24 mouse cellular contexts compared by ENCODE assay signal in genomic region chr11:46644824-46645223, GRCm38 (mm10). TPM values are rescaled to one million over a fixed set of nuclear protein-coding genes. Genes with fewer than 3 reads are reported as not detected.
A peak's percentile ranks its signal among the peaks of the same experiment; 100 is the strongest.
DNase-seq lines count a peak whose midpoint lies in the region; ATAC-seq lines count a peak whose summit lies in the region.
"Had no signal": no experiment of that assay in that cellular context is flagged by ENCODE, and none has a peak within 500 bp of the region (broad histone marks: within the 10 kb centered on the region; RNA-seq: fewer than 3 reads in every experiment).

No protein-coding gene starts in this region.

- H3K4me1 ChIP-seq in forebrain, embryonic 16.5 days (replicated peaks; ENCODE audit: control insufficient read depth, insufficient read depth, low read length) = no peaks in the 10 kb centered on the region
- no peaks in the 10 kb centered on the region for H3K4me1 ChIP-seq in forebrain, embryonic 11.5 days (replicated peaks; ENCODE audit: control insufficient read depth, insufficient read depth, low read length)
- H3K4me1 ChIP-seq in hindbrain, embryonic 15.5 days (replicated peaks) = no peaks in the 10 kb centered on the region
- H3K4me1 ChIP-seq in hindbrain, embryonic 14.5 days (replicated peaks; ENCODE audit: control insufficient read depth, insufficient read depth, low read length) = no peaks in the 10 kb centered on the region
- no peaks in the 10 kb centered on the region for H3K4me1 ChIP-seq in midbrain, embryonic 16.5 days (ENCODE audit: control insufficient read depth, insufficient read depth, low read length)
- H3K4me1 ChIP-seq in midbrain, embryonic 11.5 days (ENCODE audit: control insufficient read depth, insufficient read depth, low read length) = no peaks in the 10 kb centered on the region
- H3K4me1 ChIP-seq: embryonic facial prominence, embryonic 13.5 days; heart, embryonic 13.5 days; hindbrain, embryonic 12.5 days had no signal

- H3K27ac ChIP-seq in forebrain, embryonic 16.5 days (ENCODE audit: low read length) = no peak overlapping the region
- H3K27ac ChIP-seq in forebrain, embryonic 11.5 days (ENCODE audit: low read depth, low read length) = no peak overlapping the region
- no peak overlapping the region for H3K27ac ChIP-seq in hindbrain, embryonic 15.5 days (replicated peaks)
- no peak overlapping the region for H3K27ac ChIP-seq in hindbrain, embryonic 14.5 days
- H3K27ac ChIP-seq in midbrain, embryonic 16.5 days (ENCODE audit: low read length) = no peak overlapping the region
- H3K27ac ChIP-seq in midbrain, embryonic 11.5 days (ENCODE audit: low read depth, low read length) = no peak overlapping the region
- H3K27ac ChIP-seq: embryonic facial prominence, embryonic 13.5 days; heart, embryonic 13.5 days; hindbrain, embryonic 12.5 days had no signal

- no peak overlapping the region for H3K9ac ChIP-seq in forebrain, embryonic 16.5 days (replicated peaks; ENCODE audit: low read depth, low read length)
- no peak overlapping the region for H3K9ac ChIP-seq in forebrain, embryonic 11.5 days (ENCODE audit: low read length)
- H3K9ac ChIP-seq in hindbrain, embryonic 15.5 days = no peak overlapping the region
- H3K9ac ChIP-seq in hindbrain, embryonic 14.5 days = no peak overlapping the region
- no peak overlapping the region for H3K9ac ChIP-seq in midbrain, embryonic 16.5 days (ENCODE audit: low read depth, low read length)
- no peak overlapping the region for H3K9ac ChIP-seq in midbrain, embryonic 11.5 days (ENCODE audit: low read length)
- H3K9ac ChIP-seq: embryonic facial prominence, embryonic 13.5 days; heart, embryonic 13.5 days; hindbrain, embryonic 12.5 days had no signal

- H3K4me3 ChIP-seq in forebrain, embryonic 16.5 days (replicated peaks; ENCODE audit: low read length) = no peak overlapping the region
- H3K4me3 ChIP-seq in forebrain, embryonic 11.5 days (ENCODE audit: low read depth, low read length) = no peak overlapping the region
- no peak overlapping the region for H3K4me3 ChIP-seq in hindbrain, embryonic 15.5 days
- no peak overlapping the region for H3K4me3 ChIP-seq in hindbrain, embryonic 14.5 days (replicated peaks; ENCODE audit: low read length)
- H3K4me3 ChIP-seq in midbrain, embryonic 16.5 days (ENCODE audit: low read depth, low read length) = no peak overlapping the region
- no peak overlapping the region for H3K4me3 ChIP-seq in midbrain, embryonic 11.5 days (ENCODE audit: low read depth, low read length)
- H3K4me3 ChIP-seq: embryonic facial prominence, embryonic 13.5 days; heart, embryonic 13.5 days; hindbrain, embryonic 12.5 days had no signal

- no peaks in the 10 kb centered on the region for H3K27me3 ChIP-seq in forebrain, embryonic 16.5 days (replicated peaks; ENCODE audit: control insufficient read depth, insufficient read depth, low read length)
- H3K27me3 ChIP-seq in forebrain, embryonic 11.5 days (ENCODE audit: control insufficient read depth, insufficient read depth, low read length) = no peaks in the 10 kb centered on the region
- no peaks in the 10 kb centered on the region for H3K27me3 ChIP-seq in hindbrain, embryonic 15.5 days
- no peaks in the 10 kb centered on the region for H3K27me3 ChIP-seq in hindbrain, embryonic 14.5 days (ENCODE audit: control insufficient read depth, insufficient read depth, low read length)
- no peaks in the 10 kb centered on the region for H3K27me3 ChIP-seq in midbrain, embryonic 16.5 days (ENCODE audit: control insufficient read depth, insufficient read depth, low read depth, low read length)
- no peaks in the 10 kb centered on the region for H3K27me3 ChIP-seq in midbrain, embryonic 11.5 days (ENCODE audit: control insufficient read depth, insufficient read depth, low read length)
- H3K27me3 ChIP-seq: embryonic facial prominence, embryonic 13.5 days; heart, embryonic 13.5 days; hindbrain, embryonic 12.5 days had no signal

- DNase-seq in forebrain, embryonic 11.5 days (ENCODE audit: low spot score) = no peak
- no peak for DNase-seq in hindbrain, embryonic 14.5 days (ENCODE audit: low spot score)
- no peak for DNase-seq in midbrain, embryonic 11.5 days (ENCODE audit: low spot score, missing footprints)
- no peak for DNase-seq in frontal cortex, postnatal 36 days (ENCODE audit: low spot score in 2 of 2)
- DNase-seq: adrenal gland, adult 8-10 months; adrenal gland, postnatal 36 days; cerebellum, adult 11 months; cerebellum, adult 8-10 months; cerebellum, postnatal 14 days; embryo, embryonic 11 days; gastrocnemius, postnatal 14 days; heart, postnatal 36 days; kidney, adult 11 months; kidney, adult 9 months had no signal

- WGBS in forebrain, embryonic 16.5 days = 79% methylated on average over 1 of the region's 1 CpGs
- 93% methylated on average over 1 of the region's 1 CpGs for WGBS in forebrain, embryonic 11.5 days
- WGBS in hindbrain, embryonic 15.5 days = 75% methylated on average over 1 of the region's 1 CpGs
- 97% methylated on average over 1 of the region's 1 CpGs for WGBS in hindbrain, embryonic 14.5 days
- WGBS in midbrain, embryonic 16.5 days = 58% methylated on average over 1 of the region's 1 CpGs
- WGBS in midbrain, embryonic 11.5 days = 91% methylated on average over 1 of the region's 1 CpGs

- ATAC-seq in forebrain, embryonic 16.5 days = peak; percentile 72
- no peak for ATAC-seq in forebrain, embryonic 11.5 days (replicated peaks; ENCODE audit: low FRiP score)
- ATAC-seq in hindbrain, embryonic 15.5 days (ENCODE audit: low FRiP score, low read depth) = 0 out of 2 replicates have a peak, but pooled peaks have one; percentile 30
- ATAC-seq in hindbrain, embryonic 14.5 days (ENCODE audit: low FRiP score) = no peak
- ATAC-seq in midbrain, embryonic 16.5 days = peak; percentile 81
- ATAC-seq in midbrain, embryonic 11.5 days (ENCODE audit: low FRiP score) = no peak

- H3K36me3 ChIP-seq in forebrain, embryonic 16.5 days (ENCODE audit: control insufficient read depth, insufficient read depth) = no peaks in the 10 kb centered on the region
- H3K36me3 ChIP-seq in forebrain, embryonic 11.5 days (ENCODE audit: control insufficient read depth, insufficient read depth, low read length) = no peaks in the 10 kb centered on the region
- no peaks in the 10 kb centered on the region for H3K36me3 ChIP-seq in hindbrain, embryonic 15.5 days
- H3K36me3 ChIP-seq in hindbrain, embryonic 14.5 days (replicated peaks; ENCODE audit: control insufficient read depth, insufficient read depth) = no peaks in the 10 kb centered on the region
- H3K36me3 ChIP-seq in midbrain, embryonic 16.5 days (ENCODE audit: control insufficient read depth, insufficient read depth, low read length) = no peaks in the 10 kb centered on the region
- no peaks in the 10 kb centered on the region for H3K36me3 ChIP-seq in midbrain, embryonic 11.5 days (ENCODE audit: control insufficient read depth, insufficient read depth, low read length)
- H3K36me3 ChIP-seq: embryonic facial prominence, embryonic 13.5 days; heart, embryonic 13.5 days; hindbrain, embryonic 12.5 days had no signal

- no peaks in the 10 kb centered on the region for H3K9me3 ChIP-seq in forebrain, embryonic 16.5 days (ENCODE audit: control insufficient read depth, low read length)
- H3K9me3 ChIP-seq in forebrain, embryonic 11.5 days (ENCODE audit: control insufficient read depth, low read length) = no peaks in the 10 kb centered on the region
- H3K9me3 ChIP-seq in hindbrain, embryonic 15.5 days = no peaks in the 10 kb centered on the region
- H3K9me3 ChIP-seq in hindbrain, embryonic 14.5 days (ENCODE audit: control insufficient read depth, low read length) = no peaks in the 10 kb centered on the region
- no peaks in the 10 kb centered on the region for H3K9me3 ChIP-seq in midbrain, embryonic 16.5 days (replicated peaks; ENCODE audit: control insufficient read depth, low read length, poor library complexity, severe bottlenecking)
- no peaks in the 10 kb centered on the region for H3K9me3 ChIP-seq in midbrain, embryonic 11.5 days (ENCODE audit: control insufficient read depth, low read length)
- H3K9me3 ChIP-seq: embryonic facial prominence, embryonic 13.5 days; heart, embryonic 13.5 days; hindbrain, embryonic 12.5 days had no signal

- H3K4me2 ChIP-seq in forebrain, embryonic 16.5 days (ENCODE audit: low read length) = no peak overlapping the region
- H3K4me2 ChIP-seq in forebrain, embryonic 11.5 days (ENCODE audit: low read depth, low read length, severe bottlenecking) = no peak overlapping the region
- H3K4me2 ChIP-seq in hindbrain, embryonic 15.5 days = no peak overlapping the region
- no peak overlapping the region for H3K4me2 ChIP-seq in hindbrain, embryonic 14.5 days (replicated peaks)
- no peak overlapping the region for H3K4me2 ChIP-seq in midbrain, embryonic 16.5 days (ENCODE audit: low read length)
- H3K4me2 ChIP-seq in midbrain, embryonic 11.5 days = no peak overlapping the region
- H3K4me2 ChIP-seq: embryonic facial prominence, embryonic 13.5 days; heart, embryonic 13.5 days; hindbrain, embryonic 12.5 days had no signal

RNA-seq across cellular contexts. Expression of gene Dppa1, which starts 15.8 kb away (rescaled TPM):
- polyA plus RNA-seq in forebrain, embryonic 16.5 days (2015; fragmentation: Nextera tagmentation; extraction: Ambion mirVana) = not detected in 2 replicates
- not detected in 2 replicates for polyA plus RNA-seq in forebrain, embryonic 11.5 days (2014; fragmentation: Nextera tagmentation; extraction: Ambion mirVana)
- not detected in 2 replicates for polyA plus RNA-seq in hindbrain, embryonic 15.5 days (2015; fragmentation: Nextera tagmentation; extraction: Ambion mirVana)
- not detected in 2 replicates for polyA plus RNA-seq in hindbrain, embryonic 14.5 days (2014; fragmentation: Nextera tagmentation; extraction: Ambion mirVana)
- polyA plus RNA-seq in midbrain, embryonic 16.5 days (2015; fragmentation: Nextera tagmentation; extraction: Ambion mirVana) = not detected in 2 replicates
- polyA plus RNA-seq in midbrain, embryonic 11.5 days (2014; fragmentation: Nextera tagmentation; extraction: Ambion mirVana) = not detected in 2 replicates
- polyA plus RNA-seq: embryonic facial prominence, embryonic 13.5 days; frontal cortex, adult 2 months; gonadal fat pad, adult 2 months; heart, embryonic 13.5 days; heart, postnatal 0 days; hindbrain, embryonic 12.5 days; intestine, embryonic 14.5 days had no signal

Comparison
In these comparisons a context has a peak if more than half of its experiments do, and no peak if none do; other contexts are left out.
1. ATAC-seq: peak in forebrain, embryonic 16.5 days (single experiment), hindbrain, embryonic 15.5 days (single experiment) and midbrain, embryonic 16.5 days (single experiment); none in forebrain, embryonic 11.5 days (single experiment), hindbrain, embryonic 14.5 days (single experiment) and midbrain, embryonic 11.5 days (single experiment).